In genomic region chr16:92979620-92980330, GRCm38 (mm10) we compare ENCODE assay signal across 22 mouse cellular contexts.
DNase-seq lines count a peak whose midpoint lies in the region.
"Had no signal": no experiment of that assay in that cellular context is flagged by ENCODE, and none has a peak within 500 bp of the region (broad histone marks: within the 10 kb centered on the region; RNA-seq: fewer than 3 reads in every experiment).

No protein-coding gene starts in this region.

- intact Hi-C loops in heart, postnatal 36 days (cut with DNase I): no loop called here

- H3K9me3 ChIP-seq in heart, embryonic 10.5 days: no peaks in the 10 kb centered on the region
- H3K9me3 ChIP-seq in hindbrain, embryonic 10.5 days: 0 out of 2 replicates have a peak, but pooled peaks cover 4% of the 10 kb centered on the region
- H3K9me3 ChIP-seq: embryonic facial prominence, embryonic 13.5 days; forebrain, embryonic 15.5 days; intestine, embryonic 15.5 days; liver, embryonic 12.5 days; midbrain, embryonic 15.5 days had no signal

- H3K4me3 ChIP-seq in heart, embryonic 10.5 days: no peak overlapping the region
- H3K4me3 ChIP-seq in hindbrain, embryonic 10.5 days: no peak overlapping the region
- H3K4me3 ChIP-seq: embryonic facial prominence, embryonic 13.5 days; forebrain, embryonic 15.5 days; intestine, embryonic 15.5 days; limb, embryonic 12.5 days; liver, embryonic 12.5 days; megakaryocyte, embryonic 14.5 days; midbrain, embryonic 15.5 days had no signal

- DNase-seq in heart, embryonic 10.5 days (ENCODE audit: low spot score): peak; percentile 3
- DNase-seq in heart, postnatal 36 days: no peak
- peak; percentile 53 for DNase-seq in 416B (ENCODE audit: low read depth)
- DNase-seq in NIH3T3 (ENCODE audit: low read depth): peak; percentile 17
- peak; percentile 73 to 76 for DNase-seq in adrenal gland, postnatal 36 days
- DNase-seq in layer of hippocampus, adult 8-10 months (ENCODE audit: low spot score in 2 of 2): no peak
- DNase-seq in gastrocnemius, adult 8-10 months (ENCODE audit: low spot score in 2 of 2): no peak
- DNase-seq in hindbrain, embryonic 10.5 days (ENCODE audit: low spot score): no peak
- DNase-seq: cerebellum, adult 9-10 months; gastrocnemius, postnatal 25 days; kidney, postnatal 4 days; lung, adult 2 months; retina, postnatal 1 day; right cerebral cortex, postnatal 4 days had no signal

- H3K27me3 ChIP-seq in heart, embryonic 10.5 days (ENCODE audit: insufficient read depth, poor library complexity, severe bottlenecking): peaks cover 12% of the 10 kb centered on the region
- no peaks in the 10 kb centered on the region for H3K27me3 ChIP-seq in hindbrain, embryonic 10.5 days (ENCODE audit: insufficient read depth, poor library complexity, severe bottlenecking)
- H3K27me3 ChIP-seq: embryonic facial prominence, embryonic 13.5 days; forebrain, embryonic 15.5 days; intestine, embryonic 15.5 days; midbrain, embryonic 15.5 days had no signal

- no peak overlapping the region for H3K27ac ChIP-seq in heart, embryonic 10.5 days
- no peak overlapping the region for H3K27ac ChIP-seq in hindbrain, embryonic 10.5 days
- H3K27ac ChIP-seq: embryonic facial prominence, embryonic 13.5 days; forebrain, embryonic 15.5 days; hindbrain, embryonic 14.5 days; intestine, embryonic 15.5 days; limb, embryonic 12.5 days; liver, embryonic 12.5 days; midbrain, embryonic 15.5 days had no signal

- H3K36me3 ChIP-seq in heart, embryonic 10.5 days: no peaks in the 10 kb centered on the region
- no peaks in the 10 kb centered on the region for H3K36me3 ChIP-seq in hindbrain, embryonic 10.5 days
- H3K36me3 ChIP-seq: embryonic facial prominence, embryonic 13.5 days; forebrain, embryonic 15.5 days; intestine, embryonic 15.5 days; limb, embryonic 12.5 days; liver, embryonic 12.5 days; midbrain, embryonic 15.5 days had no signal

- H3K4me1 ChIP-seq in heart, embryonic 10.5 days: no peaks in the 10 kb centered on the region
- no peaks in the 10 kb centered on the region for H3K4me1 ChIP-seq in hindbrain, embryonic 10.5 days (replicated peaks)
- H3K4me1 ChIP-seq: embryonic facial prominence, embryonic 13.5 days; intestine, embryonic 15.5 days; liver, embryonic 12.5 days; midbrain, embryonic 15.5 days had no signal

- 69% methylated on average over 11 of the region's 11 CpGs for WGBS in heart, embryonic 10.5 days
- 81% methylated on average over 11 of the region's 11 CpGs for WGBS in hindbrain, embryonic 10.5 days

Comparison
In these comparisons a context has a peak if more than half of its experiments do, and no peak if none do; other contexts are left out.
1. DNase-seq: peak in heart, embryonic 10.5 days (single experiment), 416B (single experiment), NIH3T3 (single experiment) and adrenal gland, postnatal 36 days (2 of 2); none in heart, postnatal 36 days (0 of 2), layer of hippocampus, adult 8-10 months (0 of 2), gastrocnemius, adult 8-10 months (0 of 2) and hindbrain, embryonic 10.5 days (single experiment).